Mouse (Mus musculus) thymus, postnatal 25 days (tissue): ENCODE results near the gene Nsun2.
A peak's percentile ranks its signal among the peaks of the same experiment; 100 is the strongest.

Source experiments
- DNase-seq: peaks from one replicate; pipeline ENCODE4 v3.0.0; 2022

Gene Nsun2

DNA sequence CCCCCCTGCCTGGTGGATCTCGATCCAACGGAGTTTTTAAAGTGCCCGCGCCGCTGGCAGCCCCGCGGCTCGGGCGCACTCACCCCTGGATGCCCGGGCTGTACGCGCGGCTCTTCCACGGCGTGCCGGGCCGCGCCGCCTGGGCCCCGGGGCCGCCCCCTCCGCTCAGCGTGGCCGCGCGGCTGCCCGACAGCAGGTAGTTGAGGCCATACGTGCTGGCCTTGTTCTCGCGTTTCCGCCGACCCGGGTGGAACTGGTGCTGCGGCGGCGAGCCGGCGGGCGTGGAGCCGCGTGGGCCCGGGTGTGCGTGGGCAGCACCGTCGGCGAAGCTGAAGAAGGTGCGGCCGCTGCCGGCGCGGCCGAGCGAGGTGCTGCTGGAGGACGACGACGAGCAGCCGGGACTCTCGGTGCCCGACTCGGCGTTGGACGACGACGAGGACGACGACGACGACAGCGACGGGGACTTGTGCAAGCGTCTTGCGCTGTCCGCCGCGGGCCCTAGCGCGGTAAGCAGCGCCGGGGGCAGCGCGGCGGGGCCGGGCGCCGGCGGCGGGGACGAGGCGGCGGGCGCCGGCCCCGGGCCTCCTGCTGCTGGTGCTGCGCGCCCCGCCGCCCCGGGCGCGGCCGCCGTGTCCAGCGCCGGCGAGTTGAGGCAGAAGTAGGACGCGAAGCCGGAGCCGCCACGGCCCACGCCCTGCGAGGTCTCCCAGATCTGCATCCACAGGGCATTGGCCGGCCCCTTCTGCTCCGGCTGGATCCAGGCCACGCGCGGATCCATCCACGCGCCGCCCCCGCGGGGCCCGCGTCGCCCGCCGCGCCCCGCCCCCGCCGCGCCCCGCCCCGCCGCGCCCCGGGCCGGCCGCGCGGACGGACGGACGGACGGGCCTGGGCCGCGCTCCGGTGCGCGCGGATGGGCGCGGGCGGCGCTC is at the start of gene Nsun2:
Gene Nsun2 (plus strand): TSS at position 342 of the 929 bp plus-strand sequence.
- peak; percentile 52 for DNase-seq

DNA sequence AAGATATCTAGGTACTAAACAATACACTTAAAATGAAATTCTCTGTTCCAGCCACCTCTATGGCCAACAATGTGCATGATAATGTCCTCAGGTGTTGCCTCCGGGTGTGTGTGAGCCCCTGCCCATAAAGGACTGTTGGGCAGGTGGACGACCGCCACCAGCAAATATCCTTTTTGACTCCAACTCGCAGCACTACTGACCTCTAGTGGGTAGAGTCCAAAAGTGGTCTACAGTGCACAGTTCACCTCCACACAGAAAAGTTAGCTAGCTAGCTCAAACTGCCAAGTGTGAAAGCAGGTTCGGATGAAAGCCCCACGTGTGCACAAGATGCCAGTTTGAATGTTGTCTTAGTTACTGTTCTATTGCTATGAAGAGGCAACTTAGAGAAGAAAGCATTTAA is 48.2 kb upstream of the Nsun2 start:
- no peak for DNase-seq

DNA sequence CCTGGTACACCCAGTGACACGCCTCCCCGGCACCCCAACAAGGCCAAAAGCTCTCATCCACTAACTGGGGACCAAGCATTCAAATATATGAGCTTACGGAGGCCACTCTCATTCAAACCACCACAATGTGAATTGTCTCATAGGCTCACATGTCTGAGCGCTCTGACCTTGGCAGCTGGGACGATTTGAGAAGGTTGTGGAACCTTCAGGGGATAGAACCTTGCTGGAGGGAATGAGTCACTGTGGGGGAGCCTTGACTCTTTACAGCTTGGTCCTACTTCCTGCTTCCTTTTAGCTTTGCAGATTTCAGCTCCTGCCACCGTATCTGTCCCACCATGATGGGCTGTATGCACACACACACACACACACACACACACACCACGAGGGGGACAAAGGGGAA is 47.7 kb upstream of the Nsun2 start:
- no peak for DNase-seq

- DNase-seq: no peak
Observed at GRCm38 (mm10) chr13:69487108-69487507, 46.4 kb upstream of the Nsun2 start.

DNA sequence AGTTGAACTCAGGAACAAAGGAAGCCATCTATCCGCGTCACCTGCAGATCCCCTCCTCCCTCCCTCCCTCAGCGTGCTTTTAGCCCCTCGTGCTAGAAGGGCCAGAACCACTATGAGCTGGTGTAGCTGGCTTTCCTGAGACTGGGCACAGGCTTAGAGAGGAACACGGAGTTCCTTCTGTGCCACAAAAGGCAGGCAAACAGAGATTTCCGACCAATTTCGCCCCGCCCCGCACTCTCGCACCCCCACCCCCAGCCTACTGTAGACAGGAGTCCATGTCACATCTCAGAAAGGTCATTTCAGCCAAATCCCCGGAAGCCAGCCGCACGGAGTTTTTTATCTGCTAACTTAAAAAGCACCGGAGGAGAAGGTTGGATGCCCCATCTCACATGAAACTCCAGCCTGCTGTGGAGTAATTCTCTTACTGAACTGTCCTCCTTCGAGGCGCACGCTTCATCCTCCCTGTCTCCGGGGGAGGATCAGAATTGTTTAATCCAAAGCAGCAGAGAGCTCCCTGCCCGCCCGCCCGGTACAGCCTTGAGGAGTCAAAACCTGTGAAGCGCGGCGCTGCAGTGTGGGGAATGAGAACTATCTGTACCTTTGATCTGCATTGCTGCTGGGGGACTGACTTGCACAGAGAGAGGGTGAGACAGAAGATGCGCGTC is 45.8 kb upstream of the Nsun2 start:
- DNase-seq: no peak

GRCm38 (mm10) chr13:69488565-69489255 is 44.8 kb upstream of the Nsun2 start:
- DNase-seq: no peak

DNA sequence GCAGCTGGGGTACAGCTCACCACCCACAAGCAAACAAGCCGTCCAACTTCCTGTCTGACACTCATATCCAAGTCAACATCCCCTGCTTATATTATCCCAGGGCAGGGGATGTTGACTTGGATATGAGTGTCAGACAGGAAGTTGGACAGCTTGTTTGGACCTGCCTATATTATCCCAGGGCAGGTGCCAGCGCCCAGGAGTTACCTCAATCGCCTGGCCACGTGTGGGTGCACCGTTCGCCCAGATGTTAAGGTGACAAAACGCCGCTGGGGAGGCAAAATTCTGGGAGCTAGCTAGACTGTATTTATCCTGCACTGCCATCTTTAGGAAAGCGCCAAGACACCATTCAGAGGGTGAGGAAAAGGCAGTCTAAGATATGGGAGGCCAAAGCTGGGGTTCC is 43.8 kb upstream of the Nsun2 start:
- DNase-seq: no peak

GRCm38 (mm10) chr13:69492876-69493463 is 40.6 kb upstream of the Nsun2 start:
- DNase-seq: peak; percentile 36

GRCm38 (mm10) chr13:69498276-69498675 is 35.3 kb upstream of the Nsun2 start:
- DNase-seq: no peak

DNA sequence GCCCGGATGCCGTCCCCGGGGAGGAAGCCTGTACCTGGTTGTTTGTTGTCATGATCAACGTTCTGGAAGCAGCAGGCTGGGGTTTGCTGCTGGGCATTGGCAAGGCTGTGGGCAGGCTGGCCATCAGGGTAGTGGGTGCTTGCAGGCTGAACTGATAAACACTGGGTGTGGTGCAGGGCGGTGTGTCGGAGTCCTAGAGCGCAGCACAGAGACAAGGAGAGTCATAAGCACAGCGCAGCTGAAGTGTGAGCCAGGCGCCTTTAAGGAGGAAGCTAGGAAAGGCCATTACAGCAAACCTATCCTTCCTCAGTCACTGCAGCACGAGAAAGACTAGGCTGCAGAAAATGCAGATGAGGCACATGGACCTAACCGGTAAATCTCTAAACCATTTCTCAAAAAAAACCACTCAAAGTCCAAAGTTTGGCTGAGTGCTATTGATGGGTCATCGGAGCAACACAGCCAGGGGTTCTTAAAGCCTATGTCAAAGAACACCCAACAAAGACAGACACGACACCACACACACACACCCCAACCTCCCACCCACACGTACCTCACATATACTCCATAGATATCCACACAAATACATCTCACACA is 31.3 kb upstream of the Nsun2 start:
- DNase-seq: no peak

- DNase-seq: no peak
Observed at GRCm38 (mm10) chr13:69502863-69503262, 30.7 kb upstream of the Nsun2 start.

DNA sequence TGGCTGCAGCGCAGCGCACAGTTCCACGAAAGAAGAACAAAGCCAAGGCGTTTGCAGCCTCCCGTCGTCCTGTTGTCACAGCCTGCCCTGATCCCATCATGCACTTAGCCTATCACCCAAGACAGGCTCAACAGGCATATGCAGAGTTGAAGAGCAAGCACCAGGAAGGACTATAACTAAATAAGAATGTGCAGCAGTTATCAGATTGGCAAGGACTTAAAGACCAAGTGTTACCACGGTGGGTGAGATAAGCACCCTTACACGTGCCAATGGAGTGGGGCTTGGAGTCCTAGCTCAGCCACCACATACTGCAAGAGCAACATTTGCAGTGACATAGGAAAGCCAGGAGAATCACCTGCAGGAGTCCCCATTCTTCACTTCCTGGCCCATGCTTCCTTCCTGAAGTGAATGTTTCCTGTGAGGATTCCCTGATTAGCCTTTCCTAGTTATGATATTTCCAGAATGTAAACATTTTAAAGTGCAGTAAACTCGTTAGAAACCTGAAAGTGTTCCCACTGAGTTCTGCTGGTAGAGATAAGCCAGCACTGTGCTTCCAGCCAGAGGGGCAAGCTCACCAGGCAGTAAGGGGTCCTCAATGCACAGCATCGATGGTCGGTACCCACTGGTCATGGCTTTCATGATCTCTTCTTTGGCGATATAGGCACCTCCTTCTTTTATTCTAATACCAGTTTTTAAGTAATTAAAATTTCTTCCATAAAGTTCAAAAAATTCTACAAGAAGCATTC is 27.0 kb upstream of the Nsun2 start:
- no peak for DNase-seq

- DNase-seq: no peak
Observed at GRCm38 (mm10) chr13:69507666-69508065, 25.9 kb upstream of the Nsun2 start.

- DNase-seq: no peak
Observed at GRCm38 (mm10) chr13:69509391-69510244, 23.9 kb upstream of the Nsun2 start.

- DNase-seq: no peak
Observed at GRCm38 (mm10) chr13:69515091-69515490, 18.5 kb upstream of the Nsun2 start.

DNA sequence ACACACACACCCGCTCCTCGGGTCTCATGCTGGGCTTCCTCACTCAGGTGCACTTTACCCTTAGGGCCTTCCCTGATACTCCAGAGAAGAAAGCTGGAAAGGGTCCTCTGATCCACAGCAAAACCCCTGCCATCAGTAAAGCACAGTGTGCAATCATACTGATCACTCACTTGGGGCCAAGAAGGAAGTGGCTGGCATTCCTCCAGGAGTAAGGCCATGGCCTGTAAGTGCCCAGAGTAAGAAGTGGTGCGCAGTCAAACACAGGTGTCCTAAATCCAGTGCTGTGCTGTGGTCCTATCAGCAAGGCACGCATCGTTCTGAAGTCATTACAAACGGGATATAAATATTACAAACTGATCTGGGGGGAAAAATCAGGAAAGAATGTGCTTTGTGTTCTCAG is 16.1 kb upstream of the Nsun2 start:
- DNase-seq: no peak

DNA sequence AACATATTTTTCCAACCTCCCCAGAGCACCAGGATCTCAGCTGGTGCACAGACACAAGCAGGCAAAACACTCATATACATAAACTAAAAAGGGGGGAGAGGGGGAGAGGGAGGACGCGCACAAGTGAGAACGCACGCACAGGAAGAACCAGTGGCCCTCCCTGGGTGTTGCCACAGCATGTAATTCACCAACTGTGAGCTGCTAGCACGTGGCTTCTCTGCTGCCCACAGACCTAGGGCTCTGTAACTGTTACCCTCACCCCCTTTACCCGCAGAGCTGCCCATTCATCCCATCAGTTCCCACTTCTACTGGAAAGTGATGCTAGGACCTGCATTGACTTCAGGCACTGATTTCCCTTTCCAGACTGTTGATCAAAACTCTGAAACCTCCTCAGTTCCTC is 14.4 kb upstream of the Nsun2 start:
- no peak for DNase-seq

- no peak for DNase-seq
Observed at GRCm38 (mm10) chr13:69522161-69522791, 11.3 kb upstream of the Nsun2 start.

DNA sequence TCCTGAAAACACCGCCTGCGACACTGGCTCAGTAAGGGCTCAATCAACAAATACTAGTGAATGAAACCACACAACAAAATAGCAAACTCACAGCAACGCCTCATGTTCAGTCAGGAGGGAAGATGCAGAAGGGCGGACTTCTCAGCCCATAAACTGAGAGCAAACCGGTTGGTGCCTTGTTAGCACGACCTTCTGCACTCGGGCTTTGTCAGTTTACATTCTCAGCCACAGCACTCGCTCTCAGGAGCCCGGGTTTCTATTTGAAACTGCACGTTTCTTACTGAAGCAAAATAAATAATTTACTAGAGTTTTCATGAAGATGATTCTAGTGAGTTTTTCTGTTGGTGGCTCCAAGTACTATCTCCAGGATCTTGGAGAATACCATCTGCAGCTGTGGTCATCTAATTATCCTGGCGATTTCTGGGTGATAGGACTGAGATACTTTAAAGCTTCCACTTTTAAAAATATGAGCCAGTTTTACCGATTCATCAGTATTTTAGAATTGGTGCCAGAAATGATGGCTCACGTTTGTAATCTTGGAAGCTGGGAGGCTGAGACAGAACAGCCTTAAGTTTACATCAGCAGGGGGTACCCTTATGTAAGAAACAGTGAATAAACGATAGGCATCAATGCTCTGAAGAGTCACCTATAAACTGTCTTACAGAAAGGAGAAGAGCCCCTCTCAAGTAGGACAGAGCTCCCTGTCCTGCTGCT is 9.9 kb upstream of the Nsun2 start:
- DNase-seq: no peak

GRCm38 (mm10) chr13:69524158-69524530 is 9.4 kb upstream of the Nsun2 start:
- no peak for DNase-seq
